Mouse (Mus musculus) lung, adult 2 months (tissue): Measurements from ENCODE around the gene Wnt7b.

Experiments
- CTCF ChIP-seq: fragments of 200-500 bp; IDR thresholded peaks from 2 replicates; pipeline ENCODE4 v1.5.1; 2011; ENCODE audit warnings: mild to moderate bottlenecking, low read length, control low read depth; ENCODE audit not compliant: insufficient read depth
- POLR2A ChIP-seq: fragments of 200-500 bp; IDR thresholded peaks from 2 replicates; pipeline ENCODE4 v1.6.1; 2011; ENCODE audit warnings: low read depth, mild to moderate bottlenecking, control low read depth, low read length, borderline replicate concordance; ENCODE audit errors: extremely low read depth

- TF ChIP-seq POLR2A (no peak), CTCF (no peak)
Observed at GRCm38 (mm10) chr15:85560830-85561229, 21.4 kb downstream of the Wnt7b start.
